Mouse (Mus musculus): ENCODE data around the gene Aurkaip1. TPM values are rescaled to one million over a fixed set of nuclear protein-coding genes. Genes with fewer than 3 reads are reported as not detected.

Aurkaip1 gene
- polyA plus RNA-seq, 1 experiment from 2014 or later = 146 TPM

- Histone ChIP-seq H3K36me3 (peaks cover 10% of the 10 kb centered on the region; the same call in 1 of the 2 replicates), H3K27ac (no peak overlapping the region), H3K27me3 (no peaks in the 10 kb centered on the region), H3K4me2 (replicated peaks) (no peak overlapping the region), H3K4me3 (no peak overlapping the region), H3K4me1 (peaks cover 15% of the 10 kb centered on the region), H3K9ac (no peak overlapping the region), H3K9me3 (no peaks in the 10 kb centered on the region)
- WGBS = 100% methylated on average over 1 of the region's 1 CpGs
- no peak for ATAC-seq (ENCODE audit: insufficient number of reproducible peaks, insufficient read depth, low FRiP score, low TSS enrichment)
Observed at GRCm38 (mm10) chr4:155802075-155802474, 29.0 kb upstream of the Aurkaip1 start.

- 8% methylated on average over 12 of the region's 12 CpGs for WGBS
- peak within 1 kb of the TSS; percentile 90 for H3K9ac ChIP-seq
- H3K4me3 ChIP-seq = peak within 1 kb of the TSS; percentile 90
- H3K4me1 ChIP-seq = peaks cover 15% of the 10 kb centered on the region
- H3K36me3 ChIP-seq = peaks cover 18% of the 10 kb centered on the region
- no peaks in the 10 kb centered on the region for H3K27me3 ChIP-seq
- peak within 1 kb of the TSS; percentile 75 for H3K27ac ChIP-seq
- H3K9me3 ChIP-seq = no peaks in the 10 kb centered on the region
- no peak; the same call in 1 of the 2 replicates for ATAC-seq (ENCODE audit: insufficient number of reproducible peaks, insufficient read depth, low FRiP score, low TSS enrichment)
- H3K4me2 ChIP-seq (replicated peaks) = peak within 1 kb of the TSS; percentile 61
Observed at GRCm38 (mm10) chr4:155802741-155803339, 28.2 kb upstream of the Aurkaip1 start, which contains the start of gene Mrpl20. Gene Mrpl20 (plus strand): TSS chr4:155802878.

DNA sequence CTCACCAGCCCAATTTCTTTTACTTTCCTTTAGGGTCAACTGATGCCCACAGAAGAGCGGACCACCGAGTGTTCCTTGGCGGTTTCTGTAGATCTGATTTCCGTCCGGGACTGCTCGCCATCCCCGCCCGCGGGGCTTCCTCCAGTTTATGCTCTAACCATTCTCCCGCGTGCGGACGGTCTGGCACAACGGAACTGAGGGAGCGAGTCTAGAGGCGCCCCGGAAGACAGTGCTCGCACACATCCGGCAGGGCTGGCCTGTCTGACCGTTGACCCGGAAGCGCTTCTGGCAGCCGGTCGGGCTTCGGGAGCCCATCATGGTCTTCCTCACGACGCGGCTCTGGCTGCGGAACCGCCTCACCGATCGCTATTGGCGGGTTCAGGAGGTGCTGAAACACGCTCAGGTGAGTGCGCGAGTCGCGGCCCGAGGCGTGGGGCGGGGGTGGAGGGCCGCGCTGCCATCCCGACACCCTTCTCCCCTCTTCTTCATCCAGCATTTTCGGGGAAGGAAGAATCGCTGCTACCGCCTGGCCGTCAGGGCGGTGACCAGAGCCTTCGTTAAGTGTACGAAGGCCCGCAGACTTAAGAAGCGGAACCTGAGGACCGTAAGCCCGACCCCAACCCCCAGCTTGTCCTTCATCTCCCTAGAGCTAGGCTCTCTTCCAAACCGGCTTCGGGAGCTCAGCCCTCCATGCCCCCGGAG is 27.6 kb upstream of the Aurkaip1 start:
- Histone ChIP-seq H3K9ac (peak overlapping the region; percentile 90), H3K4me2 (replicated peaks) (peak overlapping the region; percentile 61), H3K4me1 (peaks cover 15% of the 10 kb centered on the region), H3K9me3 (no peaks in the 10 kb centered on the region), H3K27me3 (no peaks in the 10 kb centered on the region), H3K27ac (peak overlapping the region; percentile 75), H3K36me3 (peaks cover 24% of the 10 kb centered on the region), H3K4me3 (peak overlapping the region; percentile 90)
- ATAC-seq (ENCODE audit: insufficient number of reproducible peaks, insufficient read depth, low FRiP score, low TSS enrichment) = peak; percentile 98
- under 1% methylated on average over 57 of the region's 58 CpGs for WGBS

DNA sequence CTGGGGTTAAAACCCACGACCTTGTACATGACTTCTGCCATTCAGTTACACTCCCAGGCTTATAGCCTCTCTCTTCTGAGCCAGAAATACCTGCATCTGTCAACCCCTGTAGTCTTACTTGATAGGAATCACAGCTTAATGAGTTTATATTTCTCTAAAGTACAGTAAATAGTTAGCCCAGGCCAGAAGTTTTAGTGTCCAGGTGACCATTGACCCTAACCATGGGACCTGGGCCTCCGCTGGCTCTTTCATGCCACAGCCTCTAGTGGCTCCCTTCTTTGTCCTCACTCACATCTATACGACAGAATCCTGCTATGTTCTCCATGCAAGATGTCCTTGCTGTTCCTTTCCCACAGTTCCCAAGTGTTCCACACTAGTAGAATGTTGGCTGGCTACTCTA is 23.2 kb upstream of the Aurkaip1 start:
- no peak for ATAC-seq (ENCODE audit: insufficient number of reproducible peaks, insufficient read depth, low FRiP score, low TSS enrichment)
- WGBS = 84% methylated on average over 3 of the region's 3 CpGs
- peaks cover 50% of the 10 kb centered on the region for H3K36me3 ChIP-seq

DNA sequence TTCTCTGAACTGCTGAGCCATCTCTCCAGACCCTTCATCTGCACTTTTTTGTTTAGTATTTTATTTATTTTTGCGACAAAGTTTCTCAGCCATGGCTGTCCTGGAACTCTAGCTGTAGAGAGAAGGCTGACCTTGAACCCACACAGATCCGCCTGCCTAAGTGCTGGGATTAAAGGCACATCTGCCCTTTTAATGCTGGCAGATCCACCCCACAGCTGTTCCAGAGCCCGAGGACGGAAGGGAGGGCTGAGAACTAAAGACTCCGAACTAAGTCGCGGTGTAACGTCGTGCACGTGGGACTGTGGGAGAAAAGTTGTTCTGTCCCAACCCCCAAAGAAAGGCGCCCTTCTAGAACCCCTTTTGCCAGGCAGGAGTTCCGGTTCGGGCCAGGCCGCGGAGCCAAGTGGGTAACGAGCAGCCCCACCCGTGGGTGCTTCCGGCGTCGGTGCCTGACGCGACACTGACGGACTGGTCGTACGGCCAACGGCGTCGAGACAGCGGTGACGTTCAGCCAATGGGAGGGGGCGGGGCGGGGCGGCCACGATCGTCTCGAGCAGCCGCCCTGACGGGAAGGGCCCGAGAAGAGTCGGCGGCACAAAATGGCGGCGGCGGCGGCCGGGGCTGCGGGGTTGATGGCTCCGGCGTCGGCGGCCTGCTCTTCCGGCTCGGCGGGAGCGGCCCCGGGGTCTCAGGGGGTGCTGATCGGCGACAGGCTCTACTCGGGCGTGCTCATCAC is 19.0 kb upstream of the Aurkaip1 start, which contains the start of gene Ccnl2:
Ccnl2 (plus strand) TSS at position 561 of the 736 bp plus-strand sequence.
- peak within 1 kb of the TSS; percentile 98 for H3K9ac ChIP-seq
- no peaks in the 10 kb centered on the region for H3K9me3 ChIP-seq
- H3K27me3 ChIP-seq = no peaks in the 10 kb centered on the region
- peak; percentile 98 for ATAC-seq (ENCODE audit: insufficient number of reproducible peaks, insufficient read depth, low FRiP score, low TSS enrichment)
- WGBS = 1% methylated on average over 60 of the region's 60 CpGs
- peak within 1 kb of the TSS; percentile 92 for H3K4me2 ChIP-seq (replicated peaks)
- H3K4me3 ChIP-seq = peak within 1 kb of the TSS; percentile 93
- H3K36me3 ChIP-seq = peaks cover 74% of the 10 kb centered on the region
- H3K4me1 ChIP-seq = peaks cover 18% of the 10 kb centered on the region
- H3K27ac ChIP-seq = peak within 1 kb of the TSS; percentile 94

More for the DNA sequence above, 23.2 kb upstream of the Aurkaip1 start:
- Histone ChIP-seq H3K9me3 (no peaks in the 10 kb centered on the region), H3K4me1 (peaks cover 18% of the 10 kb centered on the region), H3K9ac (no peak overlapping the region), H3K27ac (no peak overlapping the region), H3K27me3 (no peaks in the 10 kb centered on the region), H3K4me2 (replicated peaks) (no peak overlapping the region), H3K4me3 (no peak overlapping the region)

- H3K9me3 ChIP-seq = no peaks in the 10 kb centered on the region
- peak overlapping the region; percentile 93 for H3K4me3 ChIP-seq
- H3K4me2 ChIP-seq (replicated peaks) = peak overlapping the region; percentile 92
- H3K27me3 ChIP-seq = no peaks in the 10 kb centered on the region
- WGBS = under 1% methylated on average over 49 of the region's 49 CpGs
- H3K27ac ChIP-seq = peak overlapping the region; percentile 85
- H3K36me3 ChIP-seq = peaks cover 74% of the 10 kb centered on the region
- peak; percentile 44 for ATAC-seq (ENCODE audit: insufficient number of reproducible peaks, insufficient read depth, low FRiP score, low TSS enrichment)
- peaks cover 18% of the 10 kb centered on the region for H3K4me1 ChIP-seq
- peak overlapping the region; percentile 98 for H3K9ac ChIP-seq
Observed at GRCm38 (mm10) chr4:155812665-155813181, 18.3 kb upstream of the Aurkaip1 start.

DNA sequence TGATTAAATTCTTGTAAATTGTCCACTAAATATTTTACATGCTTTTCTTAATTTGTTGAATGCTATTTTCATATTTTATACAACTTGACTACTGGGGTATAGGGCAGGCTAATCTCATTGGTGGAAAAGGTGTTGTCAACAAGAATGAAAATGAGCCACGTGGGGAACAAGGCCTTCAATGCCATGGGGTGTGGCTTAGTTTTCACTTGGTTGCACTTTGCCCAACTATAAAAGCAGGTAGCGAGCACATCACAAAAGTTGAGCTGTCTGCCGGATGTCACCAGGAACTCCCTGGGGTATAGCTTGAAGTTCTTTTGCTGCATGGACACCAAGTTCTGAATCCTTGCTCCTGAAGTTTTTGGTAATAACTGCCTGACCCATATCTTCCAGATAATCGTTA is 13.5 kb upstream of the Aurkaip1 start:
- WGBS = 89% methylated on average over 4 of the region's 4 CpGs
- Histone ChIP-seq H3K9me3 (no peaks in the 10 kb centered on the region), H3K4me2 (replicated peaks) (no peak overlapping the region), H3K27ac (no peak overlapping the region), H3K4me3 (no peak overlapping the region), H3K27me3 (no peaks in the 10 kb centered on the region), H3K9ac (no peak overlapping the region), H3K4me1 (peaks cover 12% of the 10 kb centered on the region), H3K36me3 (peaks cover 85% of the 10 kb centered on the region)
- no peak for ATAC-seq (ENCODE audit: insufficient number of reproducible peaks, insufficient read depth, low FRiP score, low TSS enrichment)

DNA sequence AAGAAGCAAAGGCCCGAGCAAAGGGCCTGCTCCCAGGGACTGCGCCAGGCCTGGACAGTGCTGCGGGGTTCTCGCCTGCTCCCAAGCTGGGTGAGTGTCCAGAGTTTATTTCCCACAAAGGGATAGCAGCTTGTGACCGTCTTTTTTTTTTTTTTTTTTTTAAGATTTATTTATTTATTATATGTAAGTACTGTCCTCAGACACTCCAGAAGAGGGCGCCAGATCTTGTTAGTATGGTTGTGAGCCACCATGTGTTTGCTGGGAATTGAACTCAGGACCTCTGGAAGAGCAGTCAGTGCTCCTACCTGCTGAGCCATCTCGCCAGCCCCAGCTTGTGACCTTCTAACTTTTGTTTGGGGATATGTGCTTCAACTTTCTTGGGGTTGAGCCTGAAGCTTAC is 10.0 kb upstream of the Aurkaip1 start:
- no peaks in the 10 kb centered on the region for H3K9me3 ChIP-seq
- no peak overlapping the region for H3K27ac ChIP-seq
- H3K9ac ChIP-seq = no peak overlapping the region
- no peak overlapping the region for H3K4me3 ChIP-seq
- no peak overlapping the region for H3K4me2 ChIP-seq (replicated peaks)
- 80% methylated on average over 7 of the region's 7 CpGs for WGBS
- no peaks in the 10 kb centered on the region for H3K27me3 ChIP-seq
- peaks cover 91% of the 10 kb centered on the region for H3K36me3 ChIP-seq
- H3K4me1 ChIP-seq = no peaks in the 10 kb centered on the region
- no peak for ATAC-seq (ENCODE audit: insufficient number of reproducible peaks, insufficient read depth, low FRiP score, low TSS enrichment)

DNA sequence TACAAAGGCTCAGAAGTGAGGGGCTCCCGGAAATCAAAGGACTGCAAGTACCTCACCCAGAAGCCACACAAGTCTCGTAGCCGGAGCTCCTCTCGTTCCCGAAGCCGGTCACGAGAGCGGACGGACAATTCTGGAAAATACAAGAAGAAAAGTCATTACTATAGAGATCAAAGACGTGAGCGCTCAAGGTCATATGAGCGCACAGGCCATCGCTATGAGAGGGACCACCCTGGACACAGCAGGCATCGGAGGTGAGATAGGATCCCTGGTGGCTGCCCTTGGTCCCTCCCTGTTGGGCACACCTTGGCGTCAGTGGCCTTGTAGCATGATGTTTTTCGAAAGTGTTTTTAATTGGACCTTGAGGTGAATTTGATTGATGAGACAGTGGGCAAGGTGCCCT is 7.6 kb upstream of the Aurkaip1 start:
- no peak overlapping the region for H3K4me2 ChIP-seq (replicated peaks)
- no peaks in the 10 kb centered on the region for H3K4me1 ChIP-seq
- no peaks in the 10 kb centered on the region for H3K9me3 ChIP-seq
- no peaks in the 10 kb centered on the region for H3K27me3 ChIP-seq
- H3K4me3 ChIP-seq = no peak overlapping the region
- peaks cover 82% of the 10 kb centered on the region for H3K36me3 ChIP-seq
- H3K9ac ChIP-seq = no peak overlapping the region
- H3K27ac ChIP-seq = no peak overlapping the region
- 95% methylated on average over 16 of the region's 16 CpGs for WGBS
- no peak for ATAC-seq (ENCODE audit: insufficient number of reproducible peaks, insufficient read depth, low FRiP score, low TSS enrichment)

- H3K27ac ChIP-seq = no peak overlapping the region
- no peaks in the 10 kb centered on the region for H3K9me3 ChIP-seq
- H3K36me3 ChIP-seq = peaks cover 23% of the 10 kb centered on the region
- H3K4me3 ChIP-seq = no peak overlapping the region
- peaks cover 26% of the 10 kb centered on the region for H3K4me1 ChIP-seq
- ATAC-seq (ENCODE audit: insufficient number of reproducible peaks, insufficient read depth, low FRiP score, low TSS enrichment) = no peak
- WGBS = 93% methylated on average over 4 of the region's 4 CpGs
- H3K9ac ChIP-seq = no peak overlapping the region
- H3K4me2 ChIP-seq (replicated peaks) = no peak overlapping the region
- no peaks in the 10 kb centered on the region for H3K27me3 ChIP-seq
Observed at GRCm38 (mm10) chr4:155829866-155830265, 1.2 kb upstream of the Aurkaip1 start.

- Histone ChIP-seq H3K36me3 (peaks cover 15% of the 10 kb centered on the region), H3K27ac (peak overlapping the region; percentile 18), H3K9ac (no peak overlapping the region), H3K4me3 (peak overlapping the region; percentile 92), H3K4me1 (peaks cover 26% of the 10 kb centered on the region), H3K27me3 (no peaks in the 10 kb centered on the region), H3K4me2 (replicated peaks) (peak overlapping the region; percentile 85; the same call in 1 of the 2 replicates), H3K9me3 (no peaks in the 10 kb centered on the region)
- 57% methylated on average over 8 of the region's 8 CpGs for WGBS
- ATAC-seq (ENCODE audit: insufficient number of reproducible peaks, insufficient read depth, low FRiP score, low TSS enrichment) = no peak
Observed at GRCm38 (mm10) chr4:155830596-155830995, 476 bp upstream of the Aurkaip1 start.

All from embryonic facial prominence, embryonic 12.5 days (tissue).